Mouse (Mus musculus): ENCODE measurements around the gene Gm3685. TPM values are rescaled to one million over a fixed set of nuclear protein-coding genes. Genes with fewer than 3 reads are reported as not detected.
"Not testable (repeated sequence)": the region's sequence is repeated elsewhere in the genome, so short reads cannot be mapped to it uniquely, and the experiment has no call there.

The Gm3685 gene
- polyA plus RNA-seq (2015; fragmentation: Nextera tagmentation; extraction: Ambion mirVana): not detected in 2 replicates

DNA sequence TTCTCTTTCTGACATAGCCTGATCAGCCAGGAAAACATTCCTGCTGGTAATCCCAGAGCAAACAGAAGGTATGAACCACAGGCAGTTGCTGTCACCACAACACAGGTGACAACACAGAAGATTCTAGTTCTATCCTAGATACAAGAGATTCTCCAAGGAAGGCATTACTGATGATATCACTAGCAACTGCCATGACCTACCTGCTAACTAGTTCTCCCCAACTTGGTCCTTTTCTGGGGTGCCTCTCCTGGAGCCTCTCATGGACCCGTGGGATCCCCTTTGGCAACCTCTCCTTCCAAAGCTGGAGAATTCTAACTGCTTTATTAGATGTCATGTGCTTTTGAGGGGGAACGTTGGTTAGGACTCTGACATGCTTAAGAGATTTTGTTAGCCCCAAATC is at the start of gene Gm3685:
Gene Gm3685 (minus strand): TSS at position 101 of the 400 bp plus-strand sequence.
- not testable (repeated sequence) for H3K9me3 ChIP-seq (ENCODE audit: low read length); DNase-seq; H3K4me2 ChIP-seq (ENCODE audit: low read depth, low read length); H3K36me3 ChIP-seq (replicated peaks; ENCODE audit: insufficient read depth, low read length); H3K27me3 ChIP-seq (ENCODE audit: insufficient read depth, low read length); H3K4me1 ChIP-seq (ENCODE audit: insufficient read depth); ATAC-seq; H3K27ac ChIP-seq (ENCODE audit: low read depth); H3K9ac ChIP-seq (replicated peaks); H3K4me3 ChIP-seq (ENCODE audit: low read depth, low read length)
- no CpG with 5 or more reads among the region's 2 CpGs for WGBS (ENCODE audit: insufficient replicate concordance)

GRCm38 (mm10) chr14:7026781-7027749 is 17.7 kb downstream of the Gm3685 start, which contains the start of gene Gm10406:
TSS of gene Gm10406 (minus strand) at chr14:7027449.
- not testable (repeated sequence) for H3K27me3 ChIP-seq (ENCODE audit: insufficient read depth, low read length); ATAC-seq; H3K36me3 ChIP-seq (replicated peaks; ENCODE audit: insufficient read depth, low read length); H3K4me3 ChIP-seq (ENCODE audit: low read depth, low read length); H3K4me1 ChIP-seq (ENCODE audit: insufficient read depth); H3K9me3 ChIP-seq (ENCODE audit: low read length); H3K9ac ChIP-seq (replicated peaks); H3K27ac ChIP-seq (ENCODE audit: low read depth)
- peak within 1 kb of the TSS; percentile 9; the same call in 1 of the 2 replicates for H3K4me2 ChIP-seq (ENCODE audit: low read depth, low read length)
- WGBS (ENCODE audit: insufficient replicate concordance): under 1% methylated on average over 39 of the region's 70 CpGs
- peak; percentile 11 for DNase-seq

DNA sequence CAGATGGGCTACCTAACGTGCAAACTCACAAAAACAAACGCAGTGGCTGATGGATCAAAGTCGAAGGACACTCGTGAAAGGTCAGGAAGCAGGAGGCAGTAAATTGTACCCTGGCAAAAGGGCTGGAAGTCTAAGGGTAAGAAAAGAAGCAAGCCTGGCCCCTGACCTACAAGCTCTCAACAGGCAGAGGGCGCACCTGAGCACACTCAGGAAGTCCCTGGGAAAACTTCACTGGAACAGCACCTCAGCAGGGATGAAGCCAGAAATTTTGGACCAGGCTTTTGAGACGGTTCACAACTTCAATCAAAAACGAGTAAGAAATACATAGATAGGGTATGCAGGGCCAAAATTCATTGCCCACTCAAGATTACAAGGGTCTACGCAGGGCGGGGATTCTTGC is 18.5 kb downstream of the Gm3685 start:
- H3K27ac ChIP-seq (ENCODE audit: low read depth); H3K9ac ChIP-seq (replicated peaks); H3K4me3 ChIP-seq (ENCODE audit: low read depth, low read length); H3K27me3 ChIP-seq (ENCODE audit: insufficient read depth, low read length); DNase-seq; H3K4me1 ChIP-seq (ENCODE audit: insufficient read depth); H3K9me3 ChIP-seq (ENCODE audit: low read length); H3K4me2 ChIP-seq (ENCODE audit: low read depth, low read length); H3K36me3 ChIP-seq (replicated peaks; ENCODE audit: insufficient read depth, low read length); ATAC-seq: not testable (repeated sequence)
- 9% methylated on average over 8 of the region's 9 CpGs for WGBS (ENCODE audit: insufficient replicate concordance)
- TF ChIP-seq CTCF (IDR thresholded peaks at IDR 0.05; ENCODE audit: low read depth): peak; percentile 21; the same call in 1 of the 2 replicates

Other genes with a start within 250 kb of the Gm3685 start
- not detected in 2 replicates for gene Gm3642, start 204.7 kb downstream of the Gm3685 start, polyA plus RNA-seq (2015; fragmentation: Nextera tagmentation; extraction: Ambion mirVana)
- gene Gm3667, start 155.0 kb downstream of the Gm3685 start, polyA plus RNA-seq (2015; fragmentation: Nextera tagmentation; extraction: Ambion mirVana): not detected in 2 replicates
- not detected in 2 replicates for gene Gm6356, start 71.2 kb downstream of the Gm3685 start, polyA plus RNA-seq (2015; fragmentation: Nextera tagmentation; extraction: Ambion mirVana)
- gene Gm10406, start 17.5 kb downstream of the Gm3685 start, polyA plus RNA-seq (2015; fragmentation: Nextera tagmentation; extraction: Ambion mirVana): not detected in 2 replicates
- gene Gm3696, start 55.7 kb upstream of the Gm3685 start, polyA plus RNA-seq (2015; fragmentation: Nextera tagmentation; extraction: Ambion mirVana): not detected in 2 replicates
- not detected in 2 replicates for gene Gm6676, start 80.4 kb upstream of the Gm3685 start, polyA plus RNA-seq (2015; fragmentation: Nextera tagmentation; extraction: Ambion mirVana)
- 0.18 TPM in 1 of 2 replicates, not detected in the other for gene Gm3512, start 129.6 kb upstream of the Gm3685 start, polyA plus RNA-seq (2015; fragmentation: Nextera tagmentation; extraction: Ambion mirVana)
- not detected in 2 replicates for gene Gm16434, start 149.6 kb upstream of the Gm3685 start, polyA plus RNA-seq (2015; fragmentation: Nextera tagmentation; extraction: Ambion mirVana)
- gene Gm3727, start 219.7 kb upstream of the Gm3685 start, polyA plus RNA-seq (2015; fragmentation: Nextera tagmentation; extraction: Ambion mirVana): not detected in 2 replicates